Mouse (Mus musculus): ENCODE data around the gene Pdlim1. TPM values are rescaled to one million over a fixed set of nuclear protein-coding genes. Genes with fewer than 3 reads are reported as not detected.
A peak's percentile ranks its signal among the peaks of the same experiment; 100 is the strongest.

Pdlim1 gene
- polyA plus RNA-seq, 1 experiment from 2014 or later: 5.0 TPM

- H3K27me3 ChIP-seq (ENCODE audit: control insufficient read depth, insufficient read depth, low read depth, low read length): no peaks in the 10 kb centered on the region
- no peak overlapping the region for H3K4me3 ChIP-seq (ENCODE audit: low read depth, low read length)
- H3K36me3 ChIP-seq (ENCODE audit: control insufficient read depth, insufficient read depth, low read length): no peaks in the 10 kb centered on the region
- no peak overlapping the region for H3K9ac ChIP-seq (ENCODE audit: low read depth, low read length)
- no peak overlapping the region for H3K27ac ChIP-seq (ENCODE audit: low read length)
- no peak overlapping the region for H3K4me2 ChIP-seq (ENCODE audit: low read length)
- H3K9me3 ChIP-seq (replicated peaks; ENCODE audit: control insufficient read depth, low read length, poor library complexity, severe bottlenecking): no peaks in the 10 kb centered on the region
- H3K4me1 ChIP-seq (ENCODE audit: control insufficient read depth, insufficient read depth, low read length): no peaks in the 10 kb centered on the region
- no peak for ATAC-seq
- WGBS: 90% methylated on average over 3 of the region's 3 CpGs
Observed at GRCm38 (mm10) chr19:40254741-40255140, 16.9 kb downstream of the Pdlim1 start.

- no peak for ATAC-seq
- Histone ChIP-seq H3K36me3 (ENCODE audit: control insufficient read depth, insufficient read depth, low read length) (no peaks in the 10 kb centered on the region), H3K4me2 (ENCODE audit: low read length) (no peak overlapping the region), H3K9ac (ENCODE audit: low read depth, low read length) (no peak overlapping the region), H3K9me3 (replicated peaks; ENCODE audit: control insufficient read depth, low read length, poor library complexity, severe bottlenecking) (no peaks in the 10 kb centered on the region), H3K4me3 (ENCODE audit: low read depth, low read length) (no peak overlapping the region), H3K27me3 (ENCODE audit: control insufficient read depth, insufficient read depth, low read depth, low read length) (no peaks in the 10 kb centered on the region), H3K4me1 (ENCODE audit: control insufficient read depth, insufficient read depth, low read length) (no peaks in the 10 kb centered on the region), H3K27ac (ENCODE audit: low read length) (no peak overlapping the region)
- 71% methylated on average over 13 of the region's 13 CpGs for WGBS
Observed at GRCm38 (mm10) chr19:40253768-40254167, 17.9 kb downstream of the Pdlim1 start.

GRCm38 (mm10) chr19:40251115-40251514, 20.5 kb downstream of the Pdlim1 start:
- no peak overlapping the region for H3K4me2 ChIP-seq (ENCODE audit: low read length)
- ATAC-seq: no peak
- no peaks in the 10 kb centered on the region for H3K9me3 ChIP-seq (replicated peaks; ENCODE audit: control insufficient read depth, low read length, poor library complexity, severe bottlenecking)
- WGBS: 86% methylated on average over 4 of the region's 4 CpGs
- H3K9ac ChIP-seq (ENCODE audit: low read depth, low read length): no peak overlapping the region
- H3K27me3 ChIP-seq (ENCODE audit: control insufficient read depth, insufficient read depth, low read depth, low read length): no peaks in the 10 kb centered on the region
- H3K36me3 ChIP-seq (ENCODE audit: control insufficient read depth, insufficient read depth, low read length): no peaks in the 10 kb centered on the region
- no peak overlapping the region for H3K4me3 ChIP-seq (ENCODE audit: low read depth, low read length)
- H3K4me1 ChIP-seq (ENCODE audit: control insufficient read depth, insufficient read depth, low read length): no peaks in the 10 kb centered on the region
- no peak overlapping the region for H3K27ac ChIP-seq (ENCODE audit: low read length)

GRCm38 (mm10) chr19:40249352-40249751, 22.3 kb downstream of the Pdlim1 start:
- H3K4me1 ChIP-seq (ENCODE audit: control insufficient read depth, insufficient read depth, low read length): no peaks in the 10 kb centered on the region
- H3K4me2 ChIP-seq (ENCODE audit: low read length): no peak overlapping the region
- H3K36me3 ChIP-seq (ENCODE audit: control insufficient read depth, insufficient read depth, low read length): no peaks in the 10 kb centered on the region
- H3K27ac ChIP-seq (ENCODE audit: low read length): no peak overlapping the region
- H3K4me3 ChIP-seq (ENCODE audit: low read depth, low read length): no peak overlapping the region
- H3K27me3 ChIP-seq (ENCODE audit: control insufficient read depth, insufficient read depth, low read depth, low read length): no peaks in the 10 kb centered on the region
- no peak overlapping the region for H3K9ac ChIP-seq (ENCODE audit: low read depth, low read length)
- H3K9me3 ChIP-seq (replicated peaks; ENCODE audit: control insufficient read depth, low read length, poor library complexity, severe bottlenecking): no peaks in the 10 kb centered on the region
- WGBS: 84% methylated on average over 11 of the region's 11 CpGs
- no peak for ATAC-seq

GRCm38 (mm10) chr19:40248476-40248875, 23.2 kb downstream of the Pdlim1 start:
- H3K36me3 ChIP-seq (ENCODE audit: control insufficient read depth, insufficient read depth, low read length): no peaks in the 10 kb centered on the region
- WGBS: 98% methylated on average over 5 of the region's 5 CpGs

GRCm38 (mm10) chr19:40247268-40247666, 24.4 kb downstream of the Pdlim1 start:
- ATAC-seq: no peak
- H3K4me2 ChIP-seq (ENCODE audit: low read length): no peak overlapping the region
- 30% methylated on average over 5 of the region's 5 CpGs for WGBS
- H3K4me1 ChIP-seq (ENCODE audit: control insufficient read depth, insufficient read depth, low read length): no peaks in the 10 kb centered on the region
- no peak overlapping the region for H3K4me3 ChIP-seq (ENCODE audit: low read depth, low read length)
- no peak overlapping the region for H3K9ac ChIP-seq (ENCODE audit: low read depth, low read length)
- no peak overlapping the region for H3K27ac ChIP-seq (ENCODE audit: low read length)
- no peaks in the 10 kb centered on the region for H3K27me3 ChIP-seq (ENCODE audit: control insufficient read depth, insufficient read depth, low read depth, low read length)
- no peaks in the 10 kb centered on the region for H3K9me3 ChIP-seq (replicated peaks; ENCODE audit: control insufficient read depth, low read length, poor library complexity, severe bottlenecking)
- no peaks in the 10 kb centered on the region for H3K36me3 ChIP-seq (ENCODE audit: control insufficient read depth, insufficient read depth, low read length)

More at GRCm38 (mm10) chr19:40248476-40248875, 23.2 kb downstream of the Pdlim1 start:
- no peak overlapping the region for H3K27ac ChIP-seq (ENCODE audit: low read length)
- no peak for ATAC-seq
- H3K9ac ChIP-seq (ENCODE audit: low read depth, low read length): no peak overlapping the region
- no peaks in the 10 kb centered on the region for H3K27me3 ChIP-seq (ENCODE audit: control insufficient read depth, insufficient read depth, low read depth, low read length)
- no peaks in the 10 kb centered on the region for H3K9me3 ChIP-seq (replicated peaks; ENCODE audit: control insufficient read depth, low read length, poor library complexity, severe bottlenecking)
- H3K4me1 ChIP-seq (ENCODE audit: control insufficient read depth, insufficient read depth, low read length): no peaks in the 10 kb centered on the region
- H3K4me3 ChIP-seq (ENCODE audit: low read depth, low read length): no peak overlapping the region
- H3K4me2 ChIP-seq (ENCODE audit: low read length): no peak overlapping the region

- Histone ChIP-seq H3K27me3 (ENCODE audit: control insufficient read depth, insufficient read depth, low read depth, low read length) (no peaks in the 10 kb centered on the region), H3K4me1 (ENCODE audit: control insufficient read depth, insufficient read depth, low read length) (no peaks in the 10 kb centered on the region), H3K9ac (ENCODE audit: low read depth, low read length) (no peak overlapping the region), H3K27ac (ENCODE audit: low read length) (no peak overlapping the region), H3K36me3 (ENCODE audit: control insufficient read depth, insufficient read depth, low read length) (no peaks in the 10 kb centered on the region), H3K4me3 (ENCODE audit: low read depth, low read length) (no peak overlapping the region), H3K9me3 (replicated peaks; ENCODE audit: control insufficient read depth, low read length, poor library complexity, severe bottlenecking) (no peaks in the 10 kb centered on the region), H3K4me2 (ENCODE audit: low read length) (no peak overlapping the region)
- WGBS: 76% methylated on average over 7 of the region's 7 CpGs
- ATAC-seq: no peak
Observed at GRCm38 (mm10) chr19:40246646-40247267, 24.9 kb downstream of the Pdlim1 start.

GRCm38 (mm10) chr19:40240838-40241689, 30.6 kb downstream of the Pdlim1 start:
- Histone ChIP-seq H3K27ac (ENCODE audit: low read length) (peak overlapping the region; percentile 50; the same call in 1 of the 2 replicates), H3K9ac (ENCODE audit: low read depth, low read length) (peak overlapping the region; percentile 38; the same call in 1 of the 2 replicates), H3K36me3 (ENCODE audit: control insufficient read depth, insufficient read depth, low read length) (no peaks in the 10 kb centered on the region), H3K4me3 (ENCODE audit: low read depth, low read length) (no peak overlapping the region), H3K27me3 (ENCODE audit: control insufficient read depth, insufficient read depth, low read depth, low read length) (no peaks in the 10 kb centered on the region), H3K9me3 (replicated peaks; ENCODE audit: control insufficient read depth, low read length, poor library complexity, severe bottlenecking) (no peaks in the 10 kb centered on the region), H3K4me2 (ENCODE audit: low read length) (peak overlapping the region; percentile 24), H3K4me1 (ENCODE audit: control insufficient read depth, insufficient read depth, low read length) (peaks cover 11% of the 10 kb centered on the region; the same call in 1 of the 2 replicates)
- 33% methylated on average over 14 of the region's 14 CpGs for WGBS
- peak; percentile 84 for ATAC-seq

GRCm38 (mm10) chr19:40240360-40240759, 31.3 kb downstream of the Pdlim1 start:
- H3K4me1 ChIP-seq (ENCODE audit: control insufficient read depth, insufficient read depth, low read length): peaks cover 11% of the 10 kb centered on the region; the same call in 1 of the 2 replicates
- no peaks in the 10 kb centered on the region for H3K36me3 ChIP-seq (ENCODE audit: control insufficient read depth, insufficient read depth, low read length)
- no peak overlapping the region for H3K27ac ChIP-seq (ENCODE audit: low read length)
- no peaks in the 10 kb centered on the region for H3K27me3 ChIP-seq (ENCODE audit: control insufficient read depth, insufficient read depth, low read depth, low read length)
- 78% methylated on average over 6 of the region's 6 CpGs for WGBS
- no peak for ATAC-seq
- H3K4me3 ChIP-seq (ENCODE audit: low read depth, low read length): no peak overlapping the region
- no peaks in the 10 kb centered on the region for H3K9me3 ChIP-seq (replicated peaks; ENCODE audit: control insufficient read depth, low read length, poor library complexity, severe bottlenecking)
- H3K9ac ChIP-seq (ENCODE audit: low read depth, low read length): no peak overlapping the region
- no peak overlapping the region for H3K4me2 ChIP-seq (ENCODE audit: low read length)

All from midbrain, embryonic 16.5 days (tissue).